Mouse (Mus musculus): ENCODE results near the gene Rpl3.

GRCm38 (mm10) chr15:80079954-80080353 is 11.7 kb downstream of the Rpl3 start:
- TF ChIP-seq POLR2A (IDR thresholded peaks at IDR 0.05; ENCODE audit: borderline replicate concordance, extremely low read depth, low read depth, low read length), result no peak
- TF ChIP-seq CTCF (IDR thresholded peaks at IDR 0.05; ENCODE audit: insufficient read depth, low read length), result no peak
